In genomic region chr5:150340944-150341343, GRCm38 (mm10) we compare ENCODE assay signal across 14 mouse cellular contexts.
"Had no signal": no experiment of that assay in that cellular context is flagged by ENCODE, and none has a peak within 500 bp of the region (broad histone marks: within the 10 kb centered on the region; RNA-seq: fewer than 3 reads in every experiment).

No protein-coding gene starts in this region.

- H3K9ac ChIP-seq: liver, embryonic 14.5 days; midbrain, embryonic 15.5 days; neural tube, embryonic 13.5 days; stomach, embryonic 15.5 days had no signal

- H3K27me3 ChIP-seq: midbrain, embryonic 15.5 days; neural tube, embryonic 13.5 days; stomach, embryonic 15.5 days had no signal

- H3K4me3 ChIP-seq: left cerebral cortex, adult 2 months; midbrain, embryonic 15.5 days; neural tube, embryonic 13.5 days; stomach, embryonic 15.5 days had no signal

- ATAC-seq: midbrain, embryonic 15.5 days had no signal

- H3K36me3 ChIP-seq: stomach, embryonic 15.5 days had no signal

- DNase-seq: kidney, postnatal 25 days; lung, adult 18-20 months; lung, postnatal 36 days; retina, postnatal 1 day; right cerebral cortex, postnatal 4 days; spleen, adult 18-20 months; thymus, adult 2 months; thymus, postnatal 25 days had no signal

- H3K4me2 ChIP-seq: midbrain, embryonic 11.5 days; midbrain, embryonic 15.5 days; neural tube, embryonic 13.5 days; stomach, embryonic 15.5 days had no signal

- H3K9me3 ChIP-seq: midbrain, embryonic 15.5 days had no signal

- H3K27ac ChIP-seq: left cerebral cortex, adult 2 months; liver, embryonic 14.5 days; midbrain, embryonic 15.5 days; neural tube, embryonic 13.5 days; stomach, embryonic 15.5 days had no signal

- H3K4me1 ChIP-seq: midbrain, embryonic 15.5 days; neural tube, embryonic 13.5 days; stomach, embryonic 15.5 days had no signal
